Mouse (Mus musculus) liver, embryonic 12.5 days (tissue): Measurements from ENCODE around the gene Hpse. TPM values are rescaled to one million over a fixed set of nuclear protein-coding genes. Genes with fewer than 3 reads are reported as not detected.

Experiments
- ATAC-seq: fragments of 200-750 bp; cut with Nextera tagmentation; 2 replicates; pipeline ENCODE4 v1.8.0; 2017; ENCODE audit warnings: moderate number of reproducible peaks, mild to moderate bottlenecking, moderate library complexity
- H3K27ac ChIP-seq: fragments of 300-500 bp; sonication (generic); 2 replicates; pipeline ENCODE4 v1.5.1; 2016; ENCODE audit warnings: mild to moderate bottlenecking
- H3K27me3 ChIP-seq: fragments of 300-500 bp; sonication (generic); replicated peaks from 2 replicates; pipeline ENCODE4 v1.6.1; 2016; ENCODE audit warnings: mild to moderate bottlenecking, moderate library complexity
- H3K36me3 ChIP-seq: fragments of 300-500 bp; sonication (generic); 2 replicates; pipeline ENCODE4 v1.6.1; 2016; ENCODE audit warnings: mild to moderate bottlenecking, moderate library complexity
- H3K4me1 ChIP-seq: fragments of 300-500 bp; sonication (generic); 2 replicates; pipeline ENCODE4 v1.6.1; 2016
- H3K4me2 ChIP-seq: fragments of 300-500 bp; sonication (generic); 2 replicates; pipeline ENCODE4 v1.6.1; 2016; ENCODE audit warnings: mild to moderate bottlenecking, moderate library complexity
- H3K4me3 ChIP-seq: fragments of 300-500 bp; sonication (generic); 2 replicates; pipeline ENCODE4 v1.5.1; 2016; ENCODE audit warnings: mild to moderate bottlenecking, moderate library complexity
- H3K9ac ChIP-seq: fragments of 300-500 bp; sonication (generic); 2 replicates; pipeline ENCODE4 v1.6.1; 2016; ENCODE audit warnings: mild to moderate bottlenecking, moderate library complexity
- H3K9me3 ChIP-seq: fragments of 300-500 bp; sonication (generic); replicated peaks from 2 replicates; pipeline ENCODE4 v1.6.1; 2016; ENCODE audit warnings: mild to moderate bottlenecking, moderate library complexity
- WGBS: fragments of 180-500 bp; shearing (Covaris S2); methylation state at CpG from one replicate; pipeline ENCODE4 v1.1.7; 2016; ENCODE audit not compliant: insufficient replicate concordance; 5-methylcytosine and 5-hydroxymethylcytosine counted together
- polyA plus RNA-seq: library from polyadenylated mRNA; unstranded; fragments of >200 nt; fragmentation: Nextera tagmentation; extraction: Ambion mirVana; gene quantifications from 2 replicates; pipeline ENCODE4 v1.2.1, GENCODE M21; 2016

Gene Hpse
- polyA plus RNA-seq, 1 experiment from 2014 or later: 2.2 TPM

DNA sequence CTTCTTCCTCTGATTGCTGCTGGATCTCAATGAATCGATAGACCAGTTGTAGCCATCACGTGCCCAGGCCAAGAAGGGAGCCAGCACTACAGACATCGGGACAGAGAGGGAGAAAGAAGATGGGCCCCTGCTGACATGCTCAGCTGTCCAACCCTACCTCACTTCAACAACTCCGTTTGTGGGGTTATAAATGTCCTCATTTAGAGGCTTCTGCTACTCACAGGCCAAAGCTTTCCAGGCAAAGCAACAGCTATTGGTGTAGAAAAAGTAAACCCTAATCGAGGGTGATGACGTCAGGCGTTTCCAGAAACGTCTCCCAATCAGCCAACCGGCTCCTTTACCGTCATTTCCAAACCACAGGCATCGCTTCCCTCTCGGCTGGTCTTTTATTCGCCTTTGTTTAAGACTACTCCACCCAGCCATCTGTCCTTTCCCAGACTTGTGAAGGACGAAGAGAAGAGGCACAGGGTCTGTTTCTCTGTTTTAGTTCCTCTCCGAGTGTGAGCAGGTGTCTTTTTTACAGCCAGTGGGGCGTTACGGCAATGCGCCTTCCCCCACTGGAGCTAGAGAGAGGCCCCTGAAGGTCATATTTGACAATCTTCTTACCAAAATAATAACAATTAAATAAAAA lies 39.5 kb downstream of the Hpse start:
- Histone ChIP-seq H3K9ac (no peak overlapping the region), H3K4me3 (no peak overlapping the region), H3K27ac (no peak overlapping the region), H3K27me3 (no peaks in the 10 kb centered on the region), H3K4me2 (no peak overlapping the region), H3K4me1 (peaks cover 9% of the 10 kb centered on the region), H3K9me3 (no peaks in the 10 kb centered on the region), H3K36me3 (no peaks in the 10 kb centered on the region)
- 66% methylated on average over 18 of the region's 18 CpGs for WGBS
- ATAC-seq: no peak

DNA sequence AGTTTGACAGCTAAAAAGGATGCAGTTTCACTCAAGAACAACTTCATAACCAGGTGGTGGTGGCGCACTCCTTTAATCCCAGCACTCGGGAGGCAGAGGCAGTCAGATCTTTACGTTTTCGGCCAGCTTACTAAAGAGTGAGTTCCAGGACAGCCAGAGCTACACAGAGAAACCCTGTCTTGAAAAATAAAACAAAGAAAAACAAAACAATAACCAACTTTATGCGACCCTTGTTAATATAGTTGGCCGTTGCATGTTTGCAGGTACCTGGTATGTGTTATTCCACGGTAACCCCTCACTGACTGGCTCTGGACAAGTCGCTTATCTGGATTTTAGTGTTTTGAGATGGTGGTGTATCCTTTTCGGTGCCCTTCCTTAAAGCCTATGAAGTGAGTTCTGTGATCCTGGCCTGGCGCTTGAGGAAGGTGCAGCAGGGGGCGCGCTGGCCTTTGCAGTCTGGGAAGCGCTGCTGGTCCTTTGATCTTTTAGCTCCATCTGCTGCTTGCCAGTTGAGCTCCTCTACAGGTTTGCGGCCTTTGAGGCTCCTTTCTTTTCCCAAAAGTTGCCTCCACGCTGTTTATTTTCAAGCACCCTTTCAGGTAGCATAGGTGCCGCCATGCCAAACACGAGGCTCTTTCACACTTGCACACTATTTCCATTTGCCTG lies 44.7 kb downstream of the Hpse start, which contains the start of gene Coq2:
Gene Coq2, minus strand, starts transcription at position 430 of the 666 bp plus-strand sequence.
- no peaks in the 10 kb centered on the region for H3K27me3 ChIP-seq
- WGBS: 6% methylated on average over 17 of the region's 17 CpGs

DNA sequence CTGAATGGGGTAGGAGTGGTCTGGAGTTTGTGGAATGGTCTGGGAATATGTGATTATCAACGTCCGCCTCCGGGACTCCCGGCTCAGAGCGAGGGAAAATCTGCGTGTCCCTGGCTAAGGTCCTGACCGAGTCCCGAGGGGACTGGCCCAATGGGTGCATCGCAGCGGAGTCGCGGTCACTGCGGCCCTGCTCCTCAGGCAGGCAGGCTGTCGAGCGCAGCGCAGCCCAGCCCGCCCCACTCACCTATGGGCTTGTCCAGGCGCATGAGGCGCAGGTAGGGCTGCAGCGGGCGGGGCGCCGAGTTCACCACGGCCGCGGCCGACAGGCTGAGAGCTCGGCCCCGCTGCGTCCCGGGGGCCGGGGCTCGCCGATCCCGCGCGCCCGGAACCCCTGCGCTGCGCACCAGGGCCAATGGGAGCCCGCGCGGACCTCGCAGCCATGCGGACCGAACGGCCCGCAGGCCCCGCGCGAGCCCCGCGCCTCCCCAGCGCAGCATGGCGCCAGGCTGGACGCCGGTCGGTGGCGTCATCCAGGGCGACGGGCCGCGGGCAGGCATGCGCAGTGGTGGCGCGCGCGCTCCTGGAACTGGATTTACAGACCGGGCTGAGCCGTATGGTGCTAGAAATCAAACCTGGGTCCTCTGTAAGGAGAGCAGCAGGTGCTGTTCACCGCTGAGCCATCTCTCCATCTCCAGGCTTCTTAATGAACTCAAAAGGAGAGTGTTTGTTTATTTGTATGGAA lies 45.6 kb downstream of the Hpse start:
- H3K9ac ChIP-seq: peak overlapping the region; percentile 85
- H3K9me3 ChIP-seq: no peaks in the 10 kb centered on the region
- no peaks in the 10 kb centered on the region for H3K27me3 ChIP-seq
- peaks cover 14% of the 10 kb centered on the region for H3K36me3 ChIP-seq
- 0% methylated on average over 55 of the region's 71 CpGs for WGBS
- H3K4me3 ChIP-seq: peak overlapping the region; percentile 85
- ATAC-seq: peak; percentile 94
- peaks cover 34% of the 10 kb centered on the region for H3K4me1 ChIP-seq
- peak overlapping the region; percentile 78 for H3K4me2 ChIP-seq
- H3K27ac ChIP-seq: peak overlapping the region; percentile 82

More for the DNA sequence above, 44.7 kb downstream of the Hpse start, which contains the start of gene Coq2:
- peak within 1 kb of the TSS; percentile 78 for H3K4me2 ChIP-seq
- peak; percentile 75 for ATAC-seq
- H3K4me1 ChIP-seq: peaks cover 34% of the 10 kb centered on the region
- H3K27ac ChIP-seq: peak within 1 kb of the TSS; percentile 82
- peak within 1 kb of the TSS; percentile 85 for H3K4me3 ChIP-seq
- H3K36me3 ChIP-seq: peaks cover 9% of the 10 kb centered on the region
- peak within 1 kb of the TSS; percentile 85 for H3K9ac ChIP-seq
- no peaks in the 10 kb centered on the region for H3K9me3 ChIP-seq

DNA sequence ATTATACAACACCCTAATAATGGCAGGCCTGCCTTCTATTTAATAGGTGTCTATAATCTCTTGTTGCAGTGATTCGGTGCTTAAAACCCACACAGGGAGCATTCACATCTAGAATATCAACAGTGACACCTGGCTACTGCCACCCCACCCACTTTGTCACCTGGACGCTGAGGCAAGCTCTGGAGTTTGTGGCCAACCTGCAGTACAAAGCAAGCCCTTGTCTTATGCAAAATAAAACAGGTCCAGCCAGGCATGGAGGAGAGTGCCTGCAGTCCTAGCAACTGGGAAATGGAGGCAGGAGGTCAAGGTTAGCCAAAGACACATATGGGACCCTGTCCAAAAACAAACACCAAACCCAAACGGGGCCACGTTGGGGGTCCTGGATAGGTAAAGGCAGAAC lies 47.1 kb downstream of the Hpse start:
- Histone ChIP-seq H3K27me3 (no peaks in the 10 kb centered on the region), H3K9me3 (no peaks in the 10 kb centered on the region), H3K9ac (peak overlapping the region; percentile 85; the same call in 1 of the 2 replicates), H3K4me1 (peaks cover 34% of the 10 kb centered on the region), H3K27ac (no peak overlapping the region), H3K4me3 (no peak overlapping the region), H3K4me2 (peak overlapping the region; percentile 78), H3K36me3 (peaks cover 19% of the 10 kb centered on the region)
- 77% methylated on average over 4 of the region's 4 CpGs for WGBS
- ATAC-seq: no peak

DNA sequence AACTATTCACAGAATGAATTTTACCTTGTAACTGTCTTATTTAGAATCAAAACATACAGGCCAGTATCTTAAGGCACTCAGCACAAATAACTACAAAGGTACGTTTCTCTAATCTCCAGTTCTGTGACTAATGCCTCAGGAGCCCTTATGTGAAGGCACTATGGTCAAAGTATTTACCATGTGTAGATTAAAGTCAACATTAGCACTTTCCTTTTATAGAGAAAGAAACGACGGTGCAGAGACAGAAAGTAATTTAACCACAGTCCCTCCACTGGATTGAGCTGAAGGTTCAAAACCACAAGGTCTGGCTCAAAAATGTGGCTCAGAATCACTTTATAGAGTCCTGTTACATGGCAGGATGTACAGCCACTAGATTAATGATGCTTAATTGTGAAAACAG lies 47.6 kb downstream of the Hpse start:
- peaks cover 34% of the 10 kb centered on the region for H3K4me1 ChIP-seq
- no peaks in the 10 kb centered on the region for H3K9me3 ChIP-seq
- no peak overlapping the region for H3K9ac ChIP-seq
- no peaks in the 10 kb centered on the region for H3K27me3 ChIP-seq
- no peak for ATAC-seq
- H3K4me3 ChIP-seq: no peak overlapping the region
- H3K36me3 ChIP-seq: peaks cover 24% of the 10 kb centered on the region
- H3K4me2 ChIP-seq: peak overlapping the region; percentile 78; the same call in 1 of the 2 replicates
- H3K27ac ChIP-seq: no peak overlapping the region
- WGBS: 64% methylated on average over 3 of the region's 3 CpGs

DNA sequence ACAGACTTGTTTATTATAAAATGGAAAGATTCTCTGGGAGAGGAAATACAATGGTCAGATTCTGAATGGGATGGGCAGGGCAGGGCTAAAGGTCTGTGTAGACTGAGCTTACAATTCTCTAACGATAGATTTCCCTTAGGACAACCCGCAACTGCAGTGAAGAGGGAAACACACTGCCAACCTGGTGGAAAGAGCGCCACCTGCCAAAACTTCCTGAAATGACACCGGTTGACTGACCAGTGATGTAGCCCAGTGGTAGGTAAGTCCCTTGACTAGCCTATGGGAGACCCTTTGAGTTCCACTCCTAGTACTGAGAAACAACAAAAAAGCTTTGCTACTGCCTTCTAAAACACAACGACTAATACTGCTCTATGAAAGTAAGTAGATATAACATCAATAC lies 48.1 kb downstream of the Hpse start:
- Histone ChIP-seq H3K4me2 (no peak overlapping the region), H3K4me1 (peaks cover 34% of the 10 kb centered on the region), H3K9ac (no peak overlapping the region), H3K9me3 (no peaks in the 10 kb centered on the region), H3K27me3 (no peaks in the 10 kb centered on the region), H3K27ac (no peak overlapping the region), H3K36me3 (peaks cover 27% of the 10 kb centered on the region), H3K4me3 (no peak overlapping the region)
- no peak for ATAC-seq
- WGBS: 22% methylated on average over 5 of the region's 5 CpGs

DNA sequence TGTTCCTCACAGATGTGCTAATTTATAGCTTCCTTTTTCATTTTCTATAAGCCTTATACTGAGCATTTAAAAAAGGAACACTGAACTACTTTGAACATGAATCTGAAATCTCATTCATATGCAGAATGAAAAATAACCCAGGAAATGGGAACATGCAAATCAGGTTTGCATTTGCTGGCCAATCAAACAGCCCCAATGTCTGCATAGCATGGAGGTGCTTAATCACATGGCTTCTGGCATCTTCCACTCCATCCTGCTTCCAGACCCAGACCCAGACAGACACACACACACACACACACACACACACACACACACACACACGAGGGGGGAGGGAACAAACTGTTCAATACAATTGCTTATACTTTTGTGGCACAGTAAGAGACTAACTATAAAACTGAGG lies 52.6 kb downstream of the Hpse start:
- H3K27me3 ChIP-seq: no peaks in the 10 kb centered on the region
- H3K4me1 ChIP-seq: peaks cover 15% of the 10 kb centered on the region
- H3K4me3 ChIP-seq: no peak overlapping the region
- H3K9ac ChIP-seq: no peak overlapping the region
- no peaks in the 10 kb centered on the region for H3K9me3 ChIP-seq
- peaks cover 62% of the 10 kb centered on the region for H3K36me3 ChIP-seq
- H3K27ac ChIP-seq: no peak overlapping the region
- ATAC-seq: no peak
- H3K4me2 ChIP-seq: no peak overlapping the region
- 81% methylated on average over 1 of the region's 1 CpGs for WGBS

DNA sequence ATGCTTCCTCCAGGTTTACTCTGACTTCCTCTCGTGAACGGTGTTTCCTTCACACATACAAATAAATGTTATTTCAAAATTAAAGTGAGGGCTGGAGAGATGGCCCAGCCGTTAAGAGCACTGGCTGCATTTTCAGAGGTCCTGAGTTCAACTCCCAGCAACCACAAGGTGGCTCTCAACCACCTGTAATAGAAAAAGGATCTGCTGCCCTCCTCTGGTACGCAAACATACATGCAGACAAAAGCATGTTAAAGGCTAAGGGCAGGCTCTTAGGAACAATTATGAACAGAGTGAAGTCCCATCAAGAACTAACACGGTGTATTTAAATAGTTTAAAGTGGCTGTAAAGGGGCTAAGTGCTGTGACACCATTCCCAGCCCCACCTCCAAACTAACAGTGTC lies 55.7 kb downstream of the Hpse start:
- peaks cover 75% of the 10 kb centered on the region for H3K36me3 ChIP-seq
- peak overlapping the region; percentile 31; the same call in 1 of the 2 replicates for H3K27ac ChIP-seq
- 38% methylated on average over 5 of the region's 5 CpGs for WGBS
- peaks cover 6% of the 10 kb centered on the region; the same call in 1 of the 2 replicates for H3K4me1 ChIP-seq
- no peaks in the 10 kb centered on the region for H3K27me3 ChIP-seq
- no peak overlapping the region for H3K4me3 ChIP-seq
- H3K9me3 ChIP-seq: no peaks in the 10 kb centered on the region
- peak; percentile 60 for ATAC-seq
- no peak overlapping the region for H3K4me2 ChIP-seq
- no peak overlapping the region for H3K9ac ChIP-seq

DNA sequence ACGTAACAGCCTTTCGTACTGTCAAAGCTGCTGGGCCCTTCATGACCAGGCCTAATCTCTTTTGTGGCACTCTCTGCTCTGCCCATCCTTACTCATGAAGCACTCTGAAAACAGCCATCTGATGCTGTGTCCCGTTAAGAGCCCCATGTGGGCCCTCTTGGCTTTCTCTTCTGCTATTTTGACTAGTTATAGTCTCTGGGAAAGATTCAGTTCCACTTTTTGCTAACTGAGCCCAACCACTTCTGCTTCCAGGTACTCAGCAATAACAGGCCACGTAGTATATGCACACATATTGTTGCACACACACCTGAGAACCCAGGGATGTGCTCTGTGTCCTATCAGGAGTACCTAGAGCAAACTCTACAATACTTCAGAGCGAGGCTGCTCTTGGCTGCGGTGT lies 56.5 kb downstream of the Hpse start:
- ATAC-seq: no peak
- Histone ChIP-seq H3K36me3 (peaks cover 83% of the 10 kb centered on the region), H3K4me1 (peaks cover 12% of the 10 kb centered on the region; the same call in 1 of the 2 replicates)

DNA sequence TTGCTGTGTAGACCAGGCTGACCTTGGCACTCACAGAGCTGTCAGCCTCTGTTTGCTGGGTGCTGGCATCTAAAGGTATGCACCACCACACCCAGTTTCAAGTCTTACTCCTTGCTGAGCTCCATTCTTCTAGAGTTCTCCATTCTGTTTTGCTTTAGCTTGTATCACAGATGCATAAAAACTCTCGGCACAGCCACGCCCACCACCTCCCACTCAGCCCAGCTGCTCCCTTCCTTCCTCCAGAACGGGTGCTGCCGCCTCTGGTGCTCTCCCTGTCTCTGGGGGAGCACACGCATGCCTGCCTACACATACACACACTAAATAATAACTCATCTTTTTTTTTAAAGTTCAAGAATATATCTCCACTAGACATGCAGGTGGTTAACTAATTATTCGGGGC lies 61.1 kb downstream of the Hpse start:
- H3K4me1 ChIP-seq: peaks cover 9% of the 10 kb centered on the region; the same call in 1 of the 2 replicates
- no peak overlapping the region for H3K4me2 ChIP-seq
- H3K4me3 ChIP-seq: no peak overlapping the region
- no peak overlapping the region for H3K27ac ChIP-seq
- H3K27me3 ChIP-seq: no peaks in the 10 kb centered on the region
- H3K9me3 ChIP-seq: no peaks in the 10 kb centered on the region
- H3K9ac ChIP-seq: no peak overlapping the region
- peaks cover 92% of the 10 kb centered on the region for H3K36me3 ChIP-seq
- WGBS: 64% methylated on average over 6 of the region's 6 CpGs
- no peak for ATAC-seq

More for the DNA sequence above, 56.5 kb downstream of the Hpse start:
- Histone ChIP-seq H3K9ac (no peak overlapping the region), H3K4me3 (no peak overlapping the region), H3K27ac (no peak overlapping the region), H3K27me3 (no peaks in the 10 kb centered on the region), H3K9me3 (no peaks in the 10 kb centered on the region), H3K4me2 (no peak overlapping the region)
- 79% methylated on average over 6 of the region's 6 CpGs for WGBS

DNA sequence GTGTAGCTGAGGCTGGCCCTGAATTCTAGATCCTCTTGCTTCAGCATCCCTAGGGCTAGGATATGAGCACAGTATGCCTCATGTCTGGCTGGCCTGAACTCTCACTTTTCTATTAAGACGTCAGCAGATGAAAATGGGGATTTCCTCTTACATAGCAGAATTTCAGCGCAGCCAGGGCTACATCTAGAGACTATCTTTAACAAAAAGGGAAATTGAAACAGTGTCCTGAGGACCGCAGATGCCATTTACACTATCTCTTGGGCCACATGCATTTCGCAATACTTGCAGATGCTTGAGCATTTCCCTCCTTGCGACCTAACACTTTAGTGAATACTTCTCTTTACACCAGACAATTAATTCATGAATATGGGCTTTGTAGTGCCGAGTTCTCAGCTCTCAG lies 63.2 kb downstream of the Hpse start:
- no peaks in the 10 kb centered on the region for H3K9me3 ChIP-seq
- H3K36me3 ChIP-seq: peaks cover 74% of the 10 kb centered on the region
- H3K27ac ChIP-seq: peak overlapping the region; percentile 59; the same call in 1 of the 2 replicates
- H3K27me3 ChIP-seq: 0 out of 2 replicates have a peak, but pooled peaks cover 4% of the 10 kb centered on the region
- H3K4me3 ChIP-seq: no peak overlapping the region
- ATAC-seq: peak; percentile 28; the same call in 1 of the 2 replicates
- peaks cover 6% of the 10 kb centered on the region; the same call in 1 of the 2 replicates for H3K4me1 ChIP-seq
- 44% methylated on average over 6 of the region's 6 CpGs for WGBS
- no peak overlapping the region for H3K4me2 ChIP-seq
- no peak overlapping the region for H3K9ac ChIP-seq

DNA sequence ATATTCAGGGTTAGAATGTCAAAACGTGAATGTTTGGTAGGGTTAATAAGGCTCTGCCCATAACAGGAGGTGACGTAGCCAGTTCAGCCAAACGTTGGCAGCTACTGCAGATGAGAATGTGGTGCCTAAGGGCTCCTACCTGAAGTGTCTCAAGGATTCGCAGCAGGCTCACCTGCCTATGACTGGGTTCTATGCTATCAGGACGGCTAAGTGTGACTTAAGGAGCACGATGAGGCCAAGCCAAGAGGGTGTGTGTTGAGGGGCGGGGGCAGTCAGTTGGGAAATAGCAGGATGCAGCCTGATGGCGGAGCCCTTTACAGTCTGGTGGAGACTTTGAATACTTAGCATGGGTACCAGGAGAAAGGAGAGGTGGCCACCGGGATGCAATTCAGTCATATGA lies 67.2 kb downstream of the Hpse start:
- 72% methylated on average over 9 of the region's 9 CpGs for WGBS
- Histone ChIP-seq H3K9me3 (no peaks in the 10 kb centered on the region), H3K4me3 (no peak overlapping the region), H3K4me2 (no peak overlapping the region), H3K27me3 (0 out of 2 replicates have a peak, but pooled peaks cover 4% of the 10 kb centered on the region), H3K27ac (no peak overlapping the region), H3K9ac (no peak overlapping the region), H3K4me1 (peaks cover 28% of the 10 kb centered on the region), H3K36me3 (peaks cover 36% of the 10 kb centered on the region)
- no peak for ATAC-seq
